Mouse (Mus musculus): ENCODE results near the gene Klra7.
"Not testable (repeated sequence)": the region's sequence is repeated elsewhere in the genome, so short reads cannot be mapped to it uniquely, and the experiment has no call there.

DNA sequence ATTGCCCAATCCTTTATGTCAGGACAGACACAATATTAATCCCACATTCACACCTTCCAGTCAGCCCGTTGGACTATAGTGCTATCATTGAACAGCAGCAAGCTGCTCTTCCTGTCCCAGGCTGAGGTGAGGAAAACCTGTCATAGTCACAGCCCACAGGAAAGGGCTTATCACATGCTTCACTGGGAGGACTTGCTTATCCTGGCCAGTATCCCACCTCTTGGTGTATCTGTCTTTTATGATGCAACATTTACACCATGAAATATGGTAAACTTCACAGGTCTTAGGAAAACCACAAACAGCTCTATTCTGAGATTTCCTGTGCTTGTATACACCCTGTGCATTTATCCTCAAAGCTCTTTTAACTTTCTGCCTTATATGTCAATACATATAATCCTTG, 35.7 kb downstream of the Klra7 start:
- not testable (repeated sequence) for TF ChIP-seq GATA1 (IDR thresholded peaks at IDR 0.05; ENCODE audit: borderline replicate concordance, low read length); FLI1 (IDR thresholded peaks at IDR 0.05; ENCODE audit: low read length)

Data from megakaryocyte, embryonic 14.5 days (primary cell).